8 mouse cellular contexts compared by ENCODE assay signal in the genomic region with DNA sequence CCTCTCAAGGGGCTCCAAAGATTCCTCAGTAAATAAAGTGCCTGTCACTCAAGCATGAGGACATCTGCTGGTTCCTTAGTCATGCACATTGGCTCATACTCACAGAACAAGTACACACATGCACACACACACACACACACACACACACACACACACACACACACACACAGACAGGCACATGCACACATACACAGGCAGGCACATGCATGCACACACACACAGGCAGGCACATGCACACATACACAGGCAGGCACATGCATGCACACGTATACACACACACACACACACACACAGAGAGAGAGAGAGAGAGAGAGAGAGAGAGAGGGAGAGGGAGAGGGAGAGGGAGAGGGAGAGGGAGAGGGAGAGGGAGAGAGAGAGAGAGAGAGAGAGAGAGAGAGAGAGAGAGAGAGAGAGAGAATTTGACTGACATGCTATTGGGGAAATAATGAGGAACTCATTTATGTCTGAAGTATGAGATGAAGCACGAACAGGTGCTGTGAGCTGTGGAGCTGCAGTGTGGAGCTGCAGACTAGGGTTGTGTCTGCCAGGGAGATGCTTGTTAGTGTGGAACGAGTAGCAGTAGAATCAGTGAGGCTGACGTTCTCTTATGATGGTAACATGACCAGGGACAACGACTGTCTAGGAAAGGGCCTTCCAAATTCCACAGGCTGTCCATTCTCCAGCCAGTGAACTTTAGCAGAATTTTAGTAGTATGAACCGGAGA.
DNase-seq lines count a peak whose midpoint lies in the region; ATAC-seq and TF ChIP-seq lines count a peak whose summit lies in the region.
"Not testable (repeated sequence)": the region's sequence is repeated elsewhere in the genome, so short reads cannot be mapped to it uniquely, and the experiment has no call there.

No protein-coding gene starts in this region.

- ATAC-seq in forebrain, embryonic 14.5 days; kidney, postnatal 0 days (replicated peaks; ENCODE audit: low FRiP score, low read depth); midbrain, postnatal 0 days (ENCODE audit: low FRiP score): not testable (repeated sequence)
- peak; percentile 68 for ATAC-seq in forebrain, embryonic 16.5 days
- peak; percentile 16; the same call in 1 of the 2 replicates for ATAC-seq in limb, embryonic 13.5 days (ENCODE audit: low FRiP score, low read depth)
- 0 out of 2 replicates have a peak, but pooled peaks have one; percentile 27 for ATAC-seq in midbrain, embryonic 13.5 days
- 0 out of 2 replicates have a peak, but pooled peaks have one; percentile 52 for ATAC-seq in midbrain, embryonic 15.5 days (replicated peaks)

- not testable (repeated sequence) for H3K4me3 ChIP-seq in forebrain, embryonic 14.5 days (ENCODE audit: low read depth, low read length); forebrain, embryonic 16.5 days (replicated peaks; ENCODE audit: low read length); kidney, postnatal 0 days (replicated peaks; ENCODE audit: low read depth, low read length); limb, embryonic 13.5 days; midbrain, embryonic 13.5 days (replicated peaks); midbrain, embryonic 15.5 days; midbrain, postnatal 0 days (ENCODE audit: low read depth, low read length)

- H3K9me3 ChIP-seq in forebrain, embryonic 14.5 days (replicated peaks; ENCODE audit: control insufficient read depth, low read length); forebrain, embryonic 16.5 days (ENCODE audit: control insufficient read depth, low read length); kidney, postnatal 0 days (replicated peaks; ENCODE audit: low read length); limb, embryonic 13.5 days; midbrain, embryonic 13.5 days; midbrain, embryonic 15.5 days; midbrain, postnatal 0 days (ENCODE audit: low read length): not testable (repeated sequence)

- DNase-seq in forebrain, embryonic 14.5 days (ENCODE audit: low spot score), result peak; percentile 31
- DNase-seq in forelimb bud, embryonic 11.5 days (ENCODE audit: low read depth, low spot score), result peak; percentile 25
- DNase-seq in kidney, postnatal 0 days (ENCODE audit: low spot score), result peak; percentile 5
- DNase-seq in midbrain, postnatal 0 days (ENCODE audit: low spot score), result peak; percentile 4

- not testable (repeated sequence) for H3K27me3 ChIP-seq in forebrain, embryonic 14.5 days (replicated peaks; ENCODE audit: control insufficient read depth, insufficient read depth, low read length); forebrain, embryonic 16.5 days (replicated peaks; ENCODE audit: control insufficient read depth, insufficient read depth, low read length); kidney, postnatal 0 days (ENCODE audit: insufficient read depth, low read length); limb, embryonic 13.5 days; midbrain, embryonic 13.5 days; midbrain, embryonic 15.5 days (replicated peaks); midbrain, postnatal 0 days (ENCODE audit: insufficient read depth, low read length)

- H3K27ac ChIP-seq in forebrain, embryonic 14.5 days (ENCODE audit: low read depth, low read length); forebrain, embryonic 16.5 days (ENCODE audit: low read length); kidney, postnatal 0 days; midbrain, embryonic 13.5 days; midbrain, embryonic 15.5 days; midbrain, postnatal 0 days (ENCODE audit: low read depth, low read length): not testable (repeated sequence)
- peak overlapping the region; percentile 44; the same call in 1 of the 2 replicates for H3K27ac ChIP-seq in limb, embryonic 13.5 days

- WGBS in forebrain, embryonic 14.5 days, result 56% methylated on average over 6 of the region's 6 CpGs
- WGBS in forebrain, embryonic 16.5 days, result 60% methylated on average over 6 of the region's 6 CpGs
- WGBS in kidney, postnatal 0 days, result 44% methylated on average over 6 of the region's 6 CpGs
- WGBS in limb, embryonic 13.5 days, result 37% methylated on average over 6 of the region's 6 CpGs
- 79% methylated on average over 6 of the region's 6 CpGs for WGBS in midbrain, embryonic 13.5 days
- 72% methylated on average over 5 of the region's 6 CpGs for whole genome bisulfite sequencing in midbrain, embryonic 15.5 days
- WGBS in midbrain, postnatal 0 days, result 71% methylated on average over 6 of the region's 6 CpGs

- not testable (repeated sequence) for H3K9ac ChIP-seq in forebrain, embryonic 14.5 days (ENCODE audit: low read length); forebrain, embryonic 16.5 days (replicated peaks; ENCODE audit: low read depth, low read length); kidney, postnatal 0 days (ENCODE audit: low read depth, low read length); limb, embryonic 13.5 days; midbrain, embryonic 13.5 days (replicated peaks); midbrain, embryonic 15.5 days; midbrain, postnatal 0 days (replicated peaks; ENCODE audit: low read length, poor library complexity, severe bottlenecking)

- not testable (repeated sequence) for TF ChIP-seq CTCF in kidney, postnatal 0 days (IDR thresholded peaks at IDR 0.05; ENCODE audit: low read depth); midbrain, postnatal 0 days (IDR thresholded peaks at IDR 0.05)

- not testable (repeated sequence) for H3K4me1 ChIP-seq in forebrain, embryonic 14.5 days (ENCODE audit: control insufficient read depth, insufficient read depth, low read length); forebrain, embryonic 16.5 days (replicated peaks; ENCODE audit: control insufficient read depth, insufficient read depth, low read length); kidney, postnatal 0 days (replicated peaks; ENCODE audit: insufficient read depth, low read length); midbrain, embryonic 13.5 days (replicated peaks); midbrain, embryonic 15.5 days; midbrain, postnatal 0 days (ENCODE audit: insufficient read depth, low read length)
- peaks cover 58% of the 10 kb centered on the region for H3K4me1 ChIP-seq in limb, embryonic 13.5 days

- not testable (repeated sequence) for H3K36me3 ChIP-seq in forebrain, embryonic 14.5 days (ENCODE audit: control insufficient read depth, insufficient read depth, low read length); forebrain, embryonic 16.5 days (ENCODE audit: control insufficient read depth, insufficient read depth); kidney, postnatal 0 days (ENCODE audit: insufficient read depth, low read length); limb, embryonic 13.5 days; midbrain, embryonic 13.5 days; midbrain, embryonic 15.5 days (replicated peaks); midbrain, postnatal 0 days (ENCODE audit: insufficient read depth, low read length)

- not testable (repeated sequence) for H3K4me2 ChIP-seq in forebrain, embryonic 14.5 days (ENCODE audit: low read length); forebrain, embryonic 16.5 days (ENCODE audit: low read length); kidney, postnatal 0 days (ENCODE audit: low read length); limb, embryonic 13.5 days (replicated peaks); midbrain, embryonic 13.5 days (replicated peaks); midbrain, embryonic 15.5 days; midbrain, postnatal 0 days (ENCODE audit: low read depth, low read length, poor library complexity, severe bottlenecking)
